Mouse (Mus musculus) lung, postnatal 0 days (tissue): Measurements from ENCODE around the gene Slc16a9. TPM values are rescaled to one million over a fixed set of nuclear protein-coding genes. Genes with fewer than 3 reads are reported as not detected.

ENCODE experiments used
- ATAC-seq: fragments of 200-750 bp; cut with Nextera tagmentation; 2 replicates; pipeline ENCODE4 v1.8.0; 2017; ENCODE audit warnings: moderate library complexity
- DNase-seq: peaks from one replicate; pipeline ENCODE4 v3.0.0-alpha.2; 2016; ENCODE audit warnings: low spot score
- H3K27ac ChIP-seq: fragments of 300-500 bp; sonication (generic); 2 replicates; pipeline ENCODE4 v1.5.1; 2014; ENCODE audit warnings: antibody characterized with exemption, mild to moderate bottlenecking, low read length, mixed read lengths
- H3K27me3 ChIP-seq: fragments of 300-500 bp; sonication (generic); replicated peaks from 2 replicates; pipeline ENCODE4 v1.6.1; 2014; ENCODE audit warnings: low read length, mixed read lengths; ENCODE audit not compliant: insufficient read depth
- H3K36me3 ChIP-seq: fragments of 300-500 bp; sonication (generic); 2 replicates; pipeline ENCODE4 v1.6.1; 2014; ENCODE audit warnings: low read length, mixed read lengths; ENCODE audit not compliant: insufficient read depth
- H3K4me1 ChIP-seq: fragments of 300-500 bp; sonication (generic); 2 replicates; pipeline ENCODE4 v1.6.1; 2014; ENCODE audit warnings: antibody characterized with exemption, low read depth, low read length, mixed read lengths; ENCODE audit not compliant: insufficient read depth
- H3K4me2 ChIP-seq: fragments of 300-500 bp; sonication (generic); replicated peaks from 2 replicates; pipeline ENCODE4 v1.6.1; 2014; ENCODE audit warnings: low read depth, mild to moderate bottlenecking, low read length, moderate library complexity, mixed read lengths
- H3K4me3 ChIP-seq: fragments of 300-500 bp; sonication (generic); 2 replicates; pipeline ENCODE4 v1.5.1; 2014; ENCODE audit warnings: low read depth, low read length
- H3K9ac ChIP-seq: fragments of 300-500 bp; sonication (generic); replicated peaks from 2 replicates; pipeline ENCODE4 v1.6.1; 2014; ENCODE audit warnings: low read depth, mild to moderate bottlenecking
- H3K9me3 ChIP-seq: fragments of 300-500 bp; sonication (generic); 2 replicates; pipeline ENCODE4 v1.6.1; 2016; ENCODE audit warnings: low read length, mixed read lengths
- CTCF ChIP-seq: IDR thresholded peaks from 2 replicates; pipeline ENCODE4 v1.5.1; 2016; ENCODE audit warnings: antibody characterized with exemption, mild to moderate bottlenecking
- EP300 ChIP-seq: IDR thresholded peaks from 2 replicates; pipeline ENCODE4 v1.6.1; 2016; ENCODE audit warnings: antibody characterized with exemption, mild to moderate bottlenecking, control low read depth
- WGBS: fragments of 180-500 bp; shearing (Covaris S2); extraction: QIAGEN DNeasy Blood & Tissue Kit; methylation state at CpG from one replicate; pipeline ENCODE4 v1.1.7; 2014; 5-methylcytosine and 5-hydroxymethylcytosine counted together
- polyA plus RNA-seq: library from polyadenylated mRNA; unstranded; fragments of >200 nt; fragmentation: Nextera tagmentation; extraction: Ambion mirVana; gene quantifications from 2 replicates; pipeline ENCODE4 v1.2.1, GENCODE M21; 2015

The Slc16a9 gene
- polyA plus RNA-seq, 1 experiment from 2014 or later = 24.8 TPM

GRCm38 (mm10) chr10:70224571-70224970 lies 20.3 kb upstream of the Slc16a9 start:
- no peak for TF ChIP-seq EP300
- TF ChIP-seq CTCF = no peak
- no peak for ATAC-seq
- Histone ChIP-seq H3K4me2 (no peak overlapping the region), H3K4me1 (peaks cover 7% of the 10 kb centered on the region; the same call in 1 of the 2 replicates), H3K36me3 (no peaks in the 10 kb centered on the region), H3K27me3 (no peaks in the 10 kb centered on the region), H3K4me3 (no peak overlapping the region), H3K9ac (no peak overlapping the region), H3K27ac (no peak overlapping the region), H3K9me3 (no peaks in the 10 kb centered on the region)
- WGBS = 68% methylated on average over 6 of the region's 6 CpGs
- DNase-seq = peak; percentile 47

GRCm38 (mm10) chr10:70225760-70226159 lies 19.1 kb upstream of the Slc16a9 start:
- Histone ChIP-seq H3K9me3 (no peaks in the 10 kb centered on the region), H3K4me3 (no peak overlapping the region), H3K27me3 (no peaks in the 10 kb centered on the region), H3K4me2 (no peak overlapping the region), H3K36me3 (no peaks in the 10 kb centered on the region), H3K9ac (no peak overlapping the region), H3K27ac (no peak overlapping the region), H3K4me1 (peaks cover 7% of the 10 kb centered on the region; the same call in 1 of the 2 replicates)
- DNase-seq = peak; percentile 88
- TF ChIP-seq EP300 (peak; percentile 85), CTCF (peak; percentile 31)
- WGBS = 38% methylated on average over 6 of the region's 6 CpGs
- peak; percentile 66 for ATAC-seq

- peaks cover 7% of the 10 kb centered on the region; the same call in 1 of the 2 replicates for H3K4me1 ChIP-seq
- H3K36me3 ChIP-seq = no peaks in the 10 kb centered on the region
- H3K27me3 ChIP-seq = no peaks in the 10 kb centered on the region
- peak; percentile 91 for ATAC-seq
- no peaks in the 10 kb centered on the region for H3K9me3 ChIP-seq
- no peak overlapping the region for H3K4me2 ChIP-seq
- peak overlapping the region; percentile 47; the same call in 1 of the 2 replicates for H3K27ac ChIP-seq
- peak; percentile 94 for DNase-seq
- no peak overlapping the region for H3K4me3 ChIP-seq
- H3K9ac ChIP-seq = no peak overlapping the region
- TF ChIP-seq CTCF (no peak), EP300 (peak; percentile 83; the same call in 1 of the 2 replicates)
Measured at GRCm38 (mm10) chr10:70226608-70227007, 18.3 kb upstream of the Slc16a9 start.

GRCm38 (mm10) chr10:70230352-70230751 lies 14.5 kb upstream of the Slc16a9 start:
- 62% methylated on average over 6 of the region's 6 CpGs for WGBS
- DNase-seq = no peak

GRCm38 (mm10) chr10:70237936-70238335 lies 7.0 kb upstream of the Slc16a9 start:
- no peaks in the 10 kb centered on the region for H3K4me1 ChIP-seq
- H3K9me3 ChIP-seq = no peaks in the 10 kb centered on the region
- no peak for TF ChIP-seq EP300
- TF ChIP-seq CTCF = no peak
- H3K36me3 ChIP-seq = no peaks in the 10 kb centered on the region
- no peak for ATAC-seq
- no peak overlapping the region for H3K9ac ChIP-seq
- DNase-seq = no peak
- WGBS = 40% methylated on average over 2 of the region's 2 CpGs
- H3K4me3 ChIP-seq = no peak overlapping the region
- no peaks in the 10 kb centered on the region for H3K27me3 ChIP-seq
- no peak overlapping the region for H3K4me2 ChIP-seq
- H3K27ac ChIP-seq = no peak overlapping the region

More at GRCm38 (mm10) chr10:70230352-70230751, 14.5 kb upstream of the Slc16a9 start:
- H3K9ac ChIP-seq = no peak overlapping the region
- H3K4me1 ChIP-seq = peaks cover under 1% of the 10 kb centered on the region; the same call in 1 of the 2 replicates
- no peak for ATAC-seq
- no peak overlapping the region for H3K27ac ChIP-seq
- H3K27me3 ChIP-seq = no peaks in the 10 kb centered on the region
- H3K36me3 ChIP-seq = no peaks in the 10 kb centered on the region
- H3K4me3 ChIP-seq = no peak overlapping the region
- no peak overlapping the region for H3K4me2 ChIP-seq
- TF ChIP-seq EP300 (no peak), CTCF (no peak)
- H3K9me3 ChIP-seq = no peaks in the 10 kb centered on the region

GRCm38 (mm10) chr10:70242751-70243444 lies 2.0 kb upstream of the Slc16a9 start:
- peak; percentile 48 for ATAC-seq
- Histone ChIP-seq H3K9ac (no peak overlapping the region), H3K36me3 (no peaks in the 10 kb centered on the region), H3K9me3 (no peaks in the 10 kb centered on the region), H3K4me2 (no peak overlapping the region), H3K27me3 (no peaks in the 10 kb centered on the region), H3K4me3 (no peak overlapping the region), H3K4me1 (peaks cover 9% of the 10 kb centered on the region; the same call in 1 of the 2 replicates), H3K27ac (no peak overlapping the region)
- TF ChIP-seq EP300 (no peak), CTCF (no peak)
- peak; percentile 81 for DNase-seq
- 47% methylated on average over 8 of the region's 8 CpGs for WGBS
